Mouse (Mus musculus): ENCODE data around the gene Elf4. TPM values are rescaled to one million over a fixed set of nuclear protein-coding genes. Genes with fewer than 3 reads are reported as not detected.

The Elf4 gene
- 2.4 and 2.6 TPM in 2 replicates for polyA plus RNA-seq (2014; fragmentation: Nextera tagmentation; extraction: Ambion mirVana)

DNA sequence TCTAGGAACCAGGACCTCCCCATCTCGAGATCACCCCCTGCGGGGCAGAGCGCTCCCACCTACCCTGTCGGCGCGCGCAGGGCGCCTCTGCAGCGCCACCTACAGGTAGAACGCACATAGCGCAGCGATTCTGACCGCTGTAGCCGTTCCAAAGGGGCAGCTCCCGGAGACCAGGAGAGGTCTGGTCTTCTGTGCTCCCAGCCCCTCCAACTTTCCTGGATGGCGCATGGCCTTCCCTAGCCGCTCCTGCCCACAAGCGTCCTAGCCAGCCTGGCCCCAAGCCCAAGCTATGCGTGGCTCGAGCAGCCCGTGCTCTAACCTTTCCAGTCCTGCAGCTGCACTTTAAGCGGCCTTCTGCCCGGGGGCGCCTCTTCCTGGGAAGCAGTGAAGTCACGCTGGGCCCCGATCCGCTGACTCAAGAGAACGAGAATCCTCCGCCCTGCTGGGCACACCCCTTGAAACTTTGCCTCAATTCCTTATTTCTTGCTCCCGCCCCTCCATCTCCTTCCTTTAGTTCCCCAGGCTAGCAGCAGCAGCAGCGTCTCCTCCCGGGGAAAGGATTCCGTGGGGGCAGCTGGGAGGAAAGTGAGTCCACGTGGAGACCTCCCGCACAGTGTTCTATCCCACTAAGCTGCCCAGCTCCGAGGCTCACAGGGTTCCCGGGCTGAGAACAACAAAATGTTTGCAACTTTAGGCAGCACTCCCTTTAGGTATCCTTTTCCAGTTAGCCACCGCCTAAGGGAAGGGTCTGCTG lies at the start of gene Elf4:
Gene Elf4 (minus strand): TSS at position 379 of the 754 bp plus-strand sequence.
- Histone ChIP-seq H3K27me3 (ENCODE audit: control insufficient read depth, insufficient read depth, low read length) (no peaks in the 10 kb centered on the region), H3K27ac (replicated peaks; ENCODE audit: low read depth, low read length) (no peak within 1 kb of the TSS)
- 17% methylated on average over 38 of the region's 38 CpGs for WGBS

DNA sequence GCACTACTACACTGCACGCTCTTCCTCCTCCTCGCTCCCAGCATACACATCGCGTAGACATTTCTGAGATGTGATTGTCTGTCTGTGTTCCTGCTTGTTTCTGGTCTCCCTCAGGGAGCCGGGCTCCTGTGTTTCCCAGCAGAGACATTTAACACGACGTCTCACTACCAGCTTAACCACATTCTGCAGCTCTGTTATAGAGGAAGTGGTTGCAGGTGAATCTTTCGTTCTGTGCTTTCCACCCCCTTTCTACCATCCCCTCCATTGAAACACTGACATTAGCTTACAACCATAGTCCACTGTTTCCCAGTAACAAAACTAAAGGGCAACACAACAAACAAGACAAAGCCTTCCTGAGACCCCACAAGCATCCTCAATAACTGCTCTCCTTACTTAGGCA lies 30.8 kb upstream of the Elf4 start:
- 88% methylated on average over 8 of the region's 8 CpGs for WGBS

More for the DNA sequence above, at the start of gene Elf4:
- peak within 1 kb of the TSS; percentile 55 for H3K9ac ChIP-seq (ENCODE audit: low read length)
- H3K4me1 ChIP-seq (ENCODE audit: control insufficient read depth, insufficient read depth, low read length): no peaks in the 10 kb centered on the region
- H3K9me3 ChIP-seq (ENCODE audit: control insufficient read depth, low read length): no peaks in the 10 kb centered on the region
- peak within 1 kb of the TSS; percentile 49 for H3K4me2 ChIP-seq (ENCODE audit: low read depth, severe bottlenecking)
- H3K36me3 ChIP-seq (ENCODE audit: control insufficient read depth, insufficient read depth, low read length): no peaks in the 10 kb centered on the region
- H3K4me3 ChIP-seq (ENCODE audit: low read depth, low read length): peak within 1 kb of the TSS; percentile 19; the same call in 1 of the 2 replicates
- peak; percentile 75 for ATAC-seq (ENCODE audit: insufficient number of reproducible peaks, low FRiP score, low TSS enrichment, low read depth)
- DNase-seq (ENCODE audit: low spot score): peak; percentile 83

DNA sequence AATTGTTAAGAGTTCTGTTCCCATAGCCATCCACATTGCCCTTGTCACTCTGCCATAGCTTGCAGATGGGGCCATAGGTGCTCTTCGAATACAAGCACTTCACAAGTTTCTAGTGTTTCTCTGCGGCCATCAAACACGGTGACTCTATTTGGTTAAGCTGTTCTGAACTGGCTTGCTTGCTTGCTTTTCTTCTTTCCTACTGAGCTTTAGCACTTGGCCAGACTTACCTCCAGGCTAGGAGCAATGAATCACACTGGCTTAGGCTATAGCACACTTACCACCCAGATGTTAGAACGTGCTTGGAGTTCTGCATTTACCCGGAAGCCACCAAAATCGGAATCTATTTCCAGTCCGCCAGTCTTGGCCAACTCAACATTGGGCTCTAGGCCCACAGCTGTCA lies 18.8 kb upstream of the Elf4 start:
- no peaks in the 10 kb centered on the region for H3K36me3 ChIP-seq (ENCODE audit: control insufficient read depth, insufficient read depth, low read length)

More for the DNA sequence above, 30.8 kb upstream of the Elf4 start:
- Histone ChIP-seq H3K4me2 (ENCODE audit: low read depth, severe bottlenecking) (no peak overlapping the region), H3K9me3 (ENCODE audit: control insufficient read depth, low read length) (no peaks in the 10 kb centered on the region), H3K4me3 (ENCODE audit: low read depth, low read length) (no peak overlapping the region), H3K36me3 (ENCODE audit: control insufficient read depth, insufficient read depth, low read length) (no peaks in the 10 kb centered on the region; the same call in 1 of the 2 replicates), H3K9ac (ENCODE audit: low read length) (no peak overlapping the region), H3K27me3 (ENCODE audit: control insufficient read depth, insufficient read depth, low read length) (no peaks in the 10 kb centered on the region), H3K4me1 (ENCODE audit: control insufficient read depth, insufficient read depth, low read length) (no peaks in the 10 kb centered on the region), H3K27ac (replicated peaks; ENCODE audit: low read depth, low read length) (no peak overlapping the region)
- no peak for ATAC-seq (ENCODE audit: insufficient number of reproducible peaks, low FRiP score, low TSS enrichment, low read depth)
- DNase-seq (ENCODE audit: low spot score): no peak

DNA sequence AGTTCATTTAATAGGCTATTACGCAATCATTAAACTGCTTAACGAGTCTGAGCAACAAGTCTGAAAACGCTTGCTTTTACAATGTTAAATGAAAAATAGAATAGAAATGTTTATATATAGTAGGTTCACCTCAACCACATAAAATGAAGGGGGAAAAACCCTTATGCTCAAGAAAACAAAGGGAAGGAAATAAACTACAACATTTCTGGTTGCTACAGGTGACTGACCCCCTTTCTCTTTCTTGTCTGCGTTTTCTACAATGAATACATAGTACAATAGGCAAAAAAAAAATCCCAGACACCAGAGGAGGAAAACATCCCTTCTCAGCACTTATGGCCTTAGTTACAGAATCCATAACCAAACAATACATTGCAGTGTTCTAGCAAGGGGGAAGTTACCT lies 18.2 kb upstream of the Elf4 start:
- Histone ChIP-seq H3K4me1 (ENCODE audit: control insufficient read depth, insufficient read depth, low read length) (no peaks in the 10 kb centered on the region), H3K27ac (replicated peaks; ENCODE audit: low read depth, low read length) (no peak overlapping the region), H3K27me3 (ENCODE audit: control insufficient read depth, insufficient read depth, low read length) (no peaks in the 10 kb centered on the region), H3K4me2 (ENCODE audit: low read depth, severe bottlenecking) (no peak overlapping the region), H3K9ac (ENCODE audit: low read length) (no peak overlapping the region), H3K4me3 (ENCODE audit: low read depth, low read length) (no peak overlapping the region), H3K9me3 (ENCODE audit: control insufficient read depth, low read length) (no peaks in the 10 kb centered on the region), H3K36me3 (ENCODE audit: control insufficient read depth, insufficient read depth, low read length) (no peaks in the 10 kb centered on the region)
- ATAC-seq (ENCODE audit: insufficient number of reproducible peaks, low FRiP score, low TSS enrichment, low read depth) (no peak), DNase-seq (ENCODE audit: low spot score) (no peak)
- 86% methylated on average over 4 of the region's 4 CpGs for WGBS

More for the DNA sequence above, 18.8 kb upstream of the Elf4 start:
- no peak overlapping the region for H3K4me3 ChIP-seq (ENCODE audit: low read depth, low read length)
- H3K9ac ChIP-seq (ENCODE audit: low read length): no peak overlapping the region
- 94% methylated on average over 7 of the region's 7 CpGs for WGBS
- no peak overlapping the region for H3K27ac ChIP-seq (replicated peaks; ENCODE audit: low read depth, low read length)
- H3K4me2 ChIP-seq (ENCODE audit: low read depth, severe bottlenecking): no peak overlapping the region
- no peaks in the 10 kb centered on the region for H3K9me3 ChIP-seq (ENCODE audit: control insufficient read depth, low read length)
- DNase-seq (ENCODE audit: low spot score): no peak
- H3K4me1 ChIP-seq (ENCODE audit: control insufficient read depth, insufficient read depth, low read length): no peaks in the 10 kb centered on the region
- no peaks in the 10 kb centered on the region for H3K27me3 ChIP-seq (ENCODE audit: control insufficient read depth, insufficient read depth, low read length)
- no peak for ATAC-seq (ENCODE audit: insufficient number of reproducible peaks, low FRiP score, low TSS enrichment, low read depth)

DNA sequence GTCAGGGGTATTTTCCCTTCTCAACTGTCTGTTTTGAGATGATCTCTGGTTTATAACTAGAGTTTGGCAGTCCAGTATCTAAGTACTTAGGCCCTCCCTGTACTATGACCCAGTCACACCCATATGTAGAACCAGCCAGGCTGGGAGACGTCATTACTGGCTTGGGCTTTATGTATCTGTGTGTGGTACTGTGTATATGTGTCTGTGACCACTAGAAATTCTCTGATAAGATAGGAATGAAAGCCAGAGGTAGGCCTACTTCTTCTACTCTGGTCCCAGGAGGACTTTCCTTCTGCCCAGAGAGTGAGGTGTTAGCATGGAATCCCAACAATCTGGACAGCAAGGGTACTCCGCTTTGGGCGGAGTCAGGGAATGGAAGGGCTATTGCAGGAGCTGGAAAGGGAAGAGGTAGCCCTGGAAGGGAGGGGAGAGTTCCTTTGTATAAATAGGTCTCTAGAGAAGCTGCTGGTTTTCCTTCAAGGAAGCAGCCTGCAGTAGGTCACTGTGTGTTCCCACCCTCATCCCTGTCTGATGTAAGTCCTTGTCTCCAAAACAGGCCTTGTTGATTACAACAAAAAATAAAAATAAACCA lies 4.5 kb upstream of the Elf4 start:
- WGBS: 75% methylated on average over 3 of the region's 3 CpGs
- no peak overlapping the region for H3K9ac ChIP-seq (ENCODE audit: low read length)
- H3K27ac ChIP-seq (replicated peaks; ENCODE audit: low read depth, low read length): no peak overlapping the region
- ATAC-seq (ENCODE audit: insufficient number of reproducible peaks, low FRiP score, low TSS enrichment, low read depth) (no peak), DNase-seq (ENCODE audit: low spot score) (no peak)
- no peaks in the 10 kb centered on the region for H3K36me3 ChIP-seq (ENCODE audit: control insufficient read depth, insufficient read depth, low read length)
- H3K4me2 ChIP-seq (ENCODE audit: low read depth, severe bottlenecking): no peak overlapping the region
- no peaks in the 10 kb centered on the region for H3K27me3 ChIP-seq (ENCODE audit: control insufficient read depth, insufficient read depth, low read length)
- H3K4me1 ChIP-seq (ENCODE audit: control insufficient read depth, insufficient read depth, low read length): no peaks in the 10 kb centered on the region
- no peaks in the 10 kb centered on the region for H3K9me3 ChIP-seq (ENCODE audit: control insufficient read depth, low read length)
- H3K4me3 ChIP-seq (ENCODE audit: low read depth, low read length): no peak overlapping the region

DNA sequence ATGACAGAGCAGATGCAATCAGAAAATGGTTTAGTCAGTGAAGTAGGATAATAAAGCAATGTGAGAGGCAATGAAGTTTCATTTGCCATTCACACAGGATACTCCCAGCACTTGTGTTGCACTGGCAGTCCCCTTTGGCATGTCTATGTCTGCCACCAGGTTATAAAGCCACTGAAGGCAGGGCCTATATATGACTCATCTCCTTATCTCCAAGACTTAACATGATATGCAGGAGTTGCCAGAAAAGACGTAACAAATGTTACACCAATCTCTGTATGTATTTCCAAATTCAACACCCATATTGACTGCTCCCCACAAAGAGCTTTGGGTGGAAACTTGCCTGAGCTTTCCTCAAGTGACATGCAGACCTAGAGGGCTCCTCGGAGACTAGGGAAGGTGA lies 3.2 kb upstream of the Elf4 start:
- Histone ChIP-seq H3K4me2 (ENCODE audit: low read depth, severe bottlenecking) (no peak overlapping the region), H3K9ac (ENCODE audit: low read length) (no peak overlapping the region), H3K36me3 (ENCODE audit: control insufficient read depth, insufficient read depth, low read length) (no peaks in the 10 kb centered on the region), H3K4me3 (ENCODE audit: low read depth, low read length) (no peak overlapping the region), H3K4me1 (ENCODE audit: control insufficient read depth, insufficient read depth, low read length) (no peaks in the 10 kb centered on the region), H3K9me3 (ENCODE audit: control insufficient read depth, low read length) (no peaks in the 10 kb centered on the region), H3K27me3 (ENCODE audit: control insufficient read depth, insufficient read depth, low read length) (no peaks in the 10 kb centered on the region), H3K27ac (replicated peaks; ENCODE audit: low read depth, low read length) (no peak overlapping the region)
- ATAC-seq (ENCODE audit: insufficient number of reproducible peaks, low FRiP score, low TSS enrichment, low read depth) (no peak), DNase-seq (ENCODE audit: low spot score) (no peak)
- WGBS: 85% methylated on average over 2 of the region's 2 CpGs

DNA sequence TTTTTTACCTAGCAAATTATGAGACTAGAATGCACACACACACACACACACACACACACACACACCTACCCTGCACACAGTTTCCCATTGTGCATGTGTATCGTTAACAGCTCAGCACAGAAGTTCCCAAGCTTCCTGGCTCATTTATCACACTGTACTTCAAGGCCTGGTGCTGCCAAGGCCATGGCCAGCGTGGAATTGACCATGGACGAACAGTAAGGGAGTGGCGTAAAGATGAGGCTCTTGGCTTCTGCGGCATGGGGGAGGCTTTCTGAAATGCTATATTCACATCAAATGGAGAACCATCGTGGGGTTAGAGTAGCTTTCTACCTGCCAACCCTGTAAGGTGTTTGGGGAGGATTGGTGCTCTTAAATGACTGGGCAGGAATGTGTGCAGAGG lies 1.5 kb upstream of the Elf4 start:
- no peaks in the 10 kb centered on the region for H3K27me3 ChIP-seq (ENCODE audit: control insufficient read depth, insufficient read depth, low read length)
- DNase-seq (ENCODE audit: low spot score) (no peak), ATAC-seq (ENCODE audit: insufficient number of reproducible peaks, low FRiP score, low TSS enrichment, low read depth) (no peak)
- H3K9me3 ChIP-seq (ENCODE audit: control insufficient read depth, low read length): no peaks in the 10 kb centered on the region
- H3K36me3 ChIP-seq (ENCODE audit: control insufficient read depth, insufficient read depth, low read length): no peaks in the 10 kb centered on the region
- no peaks in the 10 kb centered on the region for H3K4me1 ChIP-seq (ENCODE audit: control insufficient read depth, insufficient read depth, low read length)
- 92% methylated on average over 6 of the region's 6 CpGs for WGBS
- no peak overlapping the region for H3K27ac ChIP-seq (replicated peaks; ENCODE audit: low read depth, low read length)
- no peak overlapping the region for H3K9ac ChIP-seq (ENCODE audit: low read length)
- no peak overlapping the region for H3K4me2 ChIP-seq (ENCODE audit: low read depth, severe bottlenecking)
- no peak overlapping the region for H3K4me3 ChIP-seq (ENCODE audit: low read depth, low read length)

DNA sequence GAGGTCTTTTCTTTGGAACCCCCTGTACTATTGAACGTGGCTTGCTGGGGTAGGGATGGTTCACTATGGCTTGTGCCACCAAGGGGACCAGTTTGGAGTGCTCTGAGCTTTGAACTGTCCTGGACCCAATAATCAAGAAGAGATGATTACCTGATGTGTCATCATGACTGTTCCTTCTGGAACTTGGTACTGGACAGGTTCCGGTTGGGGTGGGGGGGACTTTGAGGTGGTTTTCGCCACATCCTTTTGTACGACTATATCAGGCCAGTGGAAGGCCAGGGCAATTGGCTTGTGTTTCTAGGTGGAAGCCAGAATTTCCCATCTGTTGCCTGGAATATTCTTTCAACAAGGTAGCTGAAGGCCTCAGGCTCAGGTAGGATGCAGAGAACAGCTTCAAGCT lies 704 bp upstream of the Elf4 start:
- Histone ChIP-seq H3K4me2 (ENCODE audit: low read depth, severe bottlenecking) (no peak overlapping the region), H3K9me3 (ENCODE audit: control insufficient read depth, low read length) (no peaks in the 10 kb centered on the region), H3K36me3 (ENCODE audit: control insufficient read depth, insufficient read depth, low read length) (no peaks in the 10 kb centered on the region), H3K9ac (ENCODE audit: low read length) (no peak overlapping the region), H3K27me3 (ENCODE audit: control insufficient read depth, insufficient read depth, low read length) (no peaks in the 10 kb centered on the region), H3K4me3 (ENCODE audit: low read depth, low read length) (no peak overlapping the region), H3K4me1 (ENCODE audit: control insufficient read depth, insufficient read depth, low read length) (no peaks in the 10 kb centered on the region), H3K27ac (replicated peaks; ENCODE audit: low read depth, low read length) (no peak overlapping the region)
- no peak for ATAC-seq (ENCODE audit: insufficient number of reproducible peaks, low FRiP score, low TSS enrichment, low read depth)
- DNase-seq (ENCODE audit: low spot score): no peak
- WGBS: 86% methylated on average over 4 of the region's 4 CpGs

Measured in limb, embryonic 11.5 days (tissue).